Mouse (Mus musculus): ENCODE results near the gene Arhgap5. TPM values are rescaled to one million over a fixed set of nuclear protein-coding genes. Genes with fewer than 3 reads are reported as not detected.
A peak's percentile ranks its signal among the peaks of the same experiment; 100 is the strongest.

Arhgap5 gene
- polyA plus RNA-seq, 1 experiment from 2014 or later = 25.5 TPM

DNA sequence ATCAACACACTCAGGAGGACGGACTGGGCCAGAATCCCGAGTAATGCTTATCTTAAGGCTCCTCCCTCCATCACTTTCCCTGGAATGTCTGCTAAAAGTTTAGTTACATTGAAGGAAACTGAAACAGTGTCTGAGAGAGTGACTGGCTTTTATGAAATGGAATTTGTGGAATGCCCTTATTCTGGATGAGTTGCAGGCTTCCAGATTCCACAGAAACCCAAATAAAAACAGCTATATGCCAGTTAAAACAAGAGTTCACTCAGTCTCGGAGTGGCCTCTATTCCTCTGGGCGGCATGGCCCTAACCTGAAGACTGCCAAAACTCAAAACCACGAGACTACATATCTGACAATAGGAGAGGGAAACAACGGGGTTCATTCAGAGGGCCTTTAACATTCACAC lies 10.5 kb upstream of the Arhgap5 start:
- Histone ChIP-seq H3K9ac (ENCODE audit: low read length) (no peak overlapping the region), H3K36me3 (ENCODE audit: control insufficient read depth, insufficient read depth, low read length) (no peaks in the 10 kb centered on the region), H3K9me3 (ENCODE audit: control insufficient read depth, low read length) (no peaks in the 10 kb centered on the region), H3K4me2 (replicated peaks; ENCODE audit: low read depth) (no peak overlapping the region), H3K27ac (replicated peaks) (no peak overlapping the region), H3K4me1 (replicated peaks; ENCODE audit: control insufficient read depth, insufficient read depth) (no peaks in the 10 kb centered on the region), H3K27me3 (ENCODE audit: control insufficient read depth, insufficient read depth, low read length) (no peaks in the 10 kb centered on the region), H3K4me3 (ENCODE audit: low read depth, low read length) (no peak overlapping the region)
- 41% methylated on average over 6 of the region's 6 CpGs for WGBS
- no peak for ATAC-seq (ENCODE audit: low FRiP score, low TSS enrichment)
- DNase-seq (ENCODE audit: low spot score) = no peak
- TF ChIP-seq CTCF (IDR thresholded peaks at IDR 0.05; ENCODE audit: low read depth) (no peak), EP300 (optimal IDR thresholded peaks at IDR 0.05) (no peak)

- TF ChIP-seq EP300 (optimal IDR thresholded peaks at IDR 0.05) (no peak), CTCF (IDR thresholded peaks at IDR 0.05; ENCODE audit: low read depth) (no peak)
- Histone ChIP-seq H3K4me2 (replicated peaks; ENCODE audit: low read depth) (no peak overlapping the region), H3K27me3 (ENCODE audit: control insufficient read depth, insufficient read depth, low read length) (no peaks in the 10 kb centered on the region), H3K36me3 (ENCODE audit: control insufficient read depth, insufficient read depth, low read length) (no peaks in the 10 kb centered on the region), H3K27ac (replicated peaks) (no peak overlapping the region), H3K9me3 (ENCODE audit: control insufficient read depth, low read length) (no peaks in the 10 kb centered on the region), H3K4me1 (replicated peaks; ENCODE audit: control insufficient read depth, insufficient read depth) (no peaks in the 10 kb centered on the region), H3K9ac (ENCODE audit: low read length) (no peak overlapping the region), H3K4me3 (ENCODE audit: low read depth, low read length) (no peak overlapping the region)
- DNase-seq (ENCODE audit: low spot score) = peak; percentile 78
- WGBS = 51% methylated on average over 3 of the region's 3 CpGs
- ATAC-seq (ENCODE audit: low FRiP score, low TSS enrichment) = peak; percentile 91
Measured at GRCm38 (mm10) chr12:52497209-52497608, 6.6 kb upstream of the Arhgap5 start.

DNA sequence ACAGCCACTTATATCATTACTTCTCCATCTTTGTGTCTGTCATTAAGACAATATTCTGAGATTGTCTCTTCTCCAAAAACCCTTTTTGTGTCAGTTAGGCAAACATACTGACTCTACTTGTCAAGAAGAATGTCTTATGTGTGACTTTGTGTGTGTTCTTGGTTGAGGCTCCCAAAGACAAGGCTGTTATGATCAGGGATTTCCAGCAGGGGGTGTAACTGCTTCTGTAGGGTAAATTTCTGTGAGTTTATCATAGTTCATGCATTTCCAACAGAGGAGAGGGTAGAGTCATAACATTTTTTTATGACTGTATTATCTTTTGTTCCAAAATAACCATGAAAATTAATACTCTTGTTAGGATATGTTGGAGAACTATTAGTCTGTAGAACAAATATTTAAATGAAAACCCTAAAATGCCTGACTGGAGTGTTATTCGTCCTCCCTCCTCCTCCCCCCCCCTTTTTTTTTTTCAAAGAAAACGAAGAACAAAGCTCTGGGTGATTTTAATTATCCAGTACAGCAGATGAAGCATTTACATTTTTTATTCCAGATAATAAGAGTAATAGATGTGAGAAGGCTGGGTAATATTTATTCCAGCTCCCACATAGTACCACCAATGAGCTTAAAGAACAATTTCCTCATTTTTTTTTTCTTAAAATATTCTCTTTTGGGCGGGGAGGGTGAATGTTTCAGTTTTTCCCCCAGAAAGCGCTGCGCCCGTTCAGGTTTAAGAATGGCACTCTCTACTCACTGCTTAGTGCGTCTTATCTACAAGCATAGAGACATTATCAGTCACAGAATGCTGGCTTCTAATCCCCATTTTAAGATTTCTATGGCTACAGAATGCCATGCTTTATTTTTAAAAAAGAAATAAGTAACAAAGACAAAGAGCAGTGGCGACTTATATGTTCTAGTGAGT lies 2.6 kb upstream of the Arhgap5 start:
- Histone ChIP-seq H3K27ac (replicated peaks) (no peak overlapping the region), H3K36me3 (ENCODE audit: control insufficient read depth, insufficient read depth, low read length) (no peaks in the 10 kb centered on the region), H3K4me1 (replicated peaks; ENCODE audit: control insufficient read depth, insufficient read depth) (no peaks in the 10 kb centered on the region), H3K4me2 (replicated peaks; ENCODE audit: low read depth) (no peak overlapping the region), H3K4me3 (ENCODE audit: low read depth, low read length) (no peak overlapping the region), H3K9me3 (ENCODE audit: control insufficient read depth, low read length) (no peaks in the 10 kb centered on the region), H3K27me3 (ENCODE audit: control insufficient read depth, insufficient read depth, low read length) (no peaks in the 10 kb centered on the region), H3K9ac (ENCODE audit: low read length) (no peak overlapping the region)
- ATAC-seq (ENCODE audit: low FRiP score, low TSS enrichment) = no peak
- 73% methylated on average over 8 of the region's 8 CpGs for WGBS
- peak; percentile 29 for DNase-seq (ENCODE audit: low spot score)
- TF ChIP-seq EP300 (optimal IDR thresholded peaks at IDR 0.05) (no peak), CTCF (IDR thresholded peaks at IDR 0.05; ENCODE audit: low read depth) (peak; percentile 72)

- H3K4me3 ChIP-seq (ENCODE audit: low read depth, low read length) = no peak overlapping the region
- TF ChIP-seq CTCF (IDR thresholded peaks at IDR 0.05; ENCODE audit: low read depth) (no peak), EP300 (optimal IDR thresholded peaks at IDR 0.05) (no peak)
- H3K9ac ChIP-seq (ENCODE audit: low read length) = no peak overlapping the region
- 62% methylated on average over 3 of the region's 3 CpGs for WGBS
- ATAC-seq (ENCODE audit: low FRiP score, low TSS enrichment) = no peak
- H3K4me1 ChIP-seq (replicated peaks; ENCODE audit: control insufficient read depth, insufficient read depth) = no peaks in the 10 kb centered on the region
- DNase-seq (ENCODE audit: low spot score) = no peak
- no peak overlapping the region for H3K27ac ChIP-seq (replicated peaks)
- no peaks in the 10 kb centered on the region for H3K36me3 ChIP-seq (ENCODE audit: control insufficient read depth, insufficient read depth, low read length)
- no peaks in the 10 kb centered on the region for H3K27me3 ChIP-seq (ENCODE audit: control insufficient read depth, insufficient read depth, low read length)
- H3K4me2 ChIP-seq (replicated peaks; ENCODE audit: low read depth) = no peak overlapping the region
- H3K9me3 ChIP-seq (ENCODE audit: control insufficient read depth, low read length) = no peaks in the 10 kb centered on the region
Measured at GRCm38 (mm10) chr12:52502161-52502560, 1.6 kb upstream of the Arhgap5 start.

DNA sequence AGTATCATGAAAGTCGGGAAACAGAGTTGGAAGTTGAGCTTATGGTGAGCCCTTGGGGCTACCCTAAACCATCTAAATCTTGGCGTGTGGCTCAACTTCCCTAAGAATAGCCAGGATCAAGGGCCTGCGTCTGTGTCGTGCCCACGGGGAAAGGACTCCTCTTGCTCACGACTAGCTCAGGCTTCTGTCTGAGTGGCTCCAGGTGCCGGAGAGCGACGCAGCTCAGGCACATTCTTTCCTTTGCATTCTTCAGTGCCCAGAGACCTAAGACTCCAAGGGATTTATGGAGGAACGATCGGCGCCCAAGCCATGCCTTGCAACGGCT lies 679 bp upstream of the Arhgap5 start:
- DNase-seq (ENCODE audit: low spot score) = no peak
- peak; percentile 18 for ATAC-seq (ENCODE audit: low FRiP score, low TSS enrichment)

More for the DNA sequence above, 679 bp upstream of the Arhgap5 start:
- peak overlapping the region; percentile 100 for H3K27ac ChIP-seq (replicated peaks)
- peak overlapping the region; percentile 92 for H3K4me3 ChIP-seq (ENCODE audit: low read depth, low read length)
- peak overlapping the region; percentile 67 for H3K4me2 ChIP-seq (replicated peaks; ENCODE audit: low read depth)
- H3K9me3 ChIP-seq (ENCODE audit: control insufficient read depth, low read length) = no peaks in the 10 kb centered on the region
- no peaks in the 10 kb centered on the region for H3K4me1 ChIP-seq (replicated peaks; ENCODE audit: control insufficient read depth, insufficient read depth)
- TF ChIP-seq EP300 (optimal IDR thresholded peaks at IDR 0.05) (no peak), CTCF (IDR thresholded peaks at IDR 0.05; ENCODE audit: low read depth) (no peak)
- no peaks in the 10 kb centered on the region for H3K36me3 ChIP-seq (ENCODE audit: control insufficient read depth, insufficient read depth, low read length)
- H3K9ac ChIP-seq (ENCODE audit: low read length) = peak overlapping the region; percentile 74
- WGBS = under 1% methylated on average over 13 of the region's 13 CpGs
- H3K27me3 ChIP-seq (ENCODE audit: control insufficient read depth, insufficient read depth, low read length) = no peaks in the 10 kb centered on the region

Measured in stomach, postnatal 0 days (tissue).